Mouse (Mus musculus) lung, postnatal 36 days (tissue): Measurements from ENCODE around the gene Acot2.
"Not testable (repeated sequence)": the region's sequence is repeated elsewhere in the genome, so short reads cannot be mapped to it uniquely, and the experiment has no call there.

Source experiments
- DNase-seq: peaks from one replicate; pipeline ENCODE4 v3.0.0; 2022; ENCODE audit warnings: mixed read lengths

Gene Acot2

GRCm38 (mm10) chr12:83998341-83999107, 10.9 kb downstream of the Acot2 start:
- no peak for DNase-seq

- peak; percentile 86 for DNase-seq
Measured at GRCm38 (mm10) chr12:83999237-83999636, 11.6 kb downstream of the Acot2 start.

GRCm38 (mm10) chr12:84000418-84000817, 12.8 kb downstream of the Acot2 start:
- DNase-seq, result no peak

- no peak for DNase-seq
Measured at GRCm38 (mm10) chr12:84003866-84004265, 16.2 kb downstream of the Acot2 start.

- peak; percentile 62 for DNase-seq
Measured at GRCm38 (mm10) chr12:84008251-84008650, 20.6 kb downstream of the Acot2 start.

- no peak for DNase-seq
Measured at GRCm38 (mm10) chr12:84008729-84009128, 21.1 kb downstream of the Acot2 start.

GRCm38 (mm10) chr12:84009171-84009965, 21.7 kb downstream of the Acot2 start, which contains the start of gene Acot1:
Gene Acot1 (plus strand): TSS chr12:84009490.
- peak; percentile 90 for DNase-seq

- no peak for DNase-seq
Measured at GRCm38 (mm10) chr12:84010201-84010600, 22.5 kb downstream of the Acot2 start.

- peak; percentile 88 for DNase-seq
Measured at GRCm38 (mm10) chr12:84011251-84012040, 23.8 kb downstream of the Acot2 start.

GRCm38 (mm10) chr12:84013130-84013529, 25.5 kb downstream of the Acot2 start:
- DNase-seq, result no peak

- DNase-seq, result no peak
Measured at GRCm38 (mm10) chr12:84013701-84014100, 26.0 kb downstream of the Acot2 start.

GRCm38 (mm10) chr12:84020528-84020927, 32.9 kb downstream of the Acot2 start:
- peak; percentile 92 for DNase-seq

GRCm38 (mm10) chr12:84022266-84022665, 34.6 kb downstream of the Acot2 start:
- not testable (repeated sequence) for DNase-seq

GRCm38 (mm10) chr12:84023052-84023745, 35.5 kb downstream of the Acot2 start:
- no peak for DNase-seq

- no peak for DNase-seq
Measured at GRCm38 (mm10) chr12:84025888-84026287, 38.2 kb downstream of the Acot2 start.

- not testable (repeated sequence) for DNase-seq
Measured at GRCm38 (mm10) chr12:84028328-84028727, 40.7 kb downstream of the Acot2 start.

- not testable (repeated sequence) for DNase-seq
Measured at GRCm38 (mm10) chr12:84029043-84029442, 41.4 kb downstream of the Acot2 start.

GRCm38 (mm10) chr12:84030659-84031332, 43.1 kb downstream of the Acot2 start:
- DNase-seq, result peak; percentile 92

- no peak for DNase-seq
Measured at GRCm38 (mm10) chr12:84032854-84033253, 45.2 kb downstream of the Acot2 start.

GRCm38 (mm10) chr12:84033302-84033701, 45.6 kb downstream of the Acot2 start:
- DNase-seq, result not testable (repeated sequence)

GRCm38 (mm10) chr12:84034108-84034507, 46.4 kb downstream of the Acot2 start:
- no peak for DNase-seq

GRCm38 (mm10) chr12:84038241-84038640, 50.6 kb downstream of the Acot2 start, which contains the start of gene Acot4:
Gene Acot4 (plus strand): TSS chr12:84038379.
- peak; percentile 58 for DNase-seq
